Mouse (Mus musculus) limb, embryonic 11.5 days (tissue): ENCODE data around the gene Sh3bp1. TPM values are rescaled to one million over a fixed set of nuclear protein-coding genes. Genes with fewer than 3 reads are reported as not detected.
A peak's percentile ranks its signal among the peaks of the same experiment; 100 is the strongest.

Source experiments
- ATAC-seq: fragments of 200-750 bp; cut with Nextera tagmentation; 2 replicates; pipeline ENCODE4 v1.8.0; 2017; ENCODE audit warnings: low read depth; ENCODE audit not compliant: insufficient number of reproducible peaks, low FRiP score, low TSS enrichment
- DNase-seq: peaks from one replicate; pipeline ENCODE4 v3.0.0-alpha.2; 2015; ENCODE audit warnings: low spot score
- H3K27ac ChIP-seq: fragments of 300-500 bp; sonication (generic); replicated peaks from 2 replicates; pipeline ENCODE4 v1.5.1; 2014; ENCODE audit warnings: low read depth, mild to moderate bottlenecking, low read length
- H3K27me3 ChIP-seq: fragments of 300-500 bp; sonication (generic); 2 replicates; pipeline ENCODE4 v1.6.1; 2014; ENCODE audit warnings: mild to moderate bottlenecking, low read length, mixed read lengths; ENCODE audit not compliant: control insufficient read depth, insufficient read depth
- H3K36me3 ChIP-seq: fragments of 300-500 bp; sonication (generic); 2 replicates; pipeline ENCODE4 v1.6.1; 2014; ENCODE audit warnings: mild to moderate bottlenecking, low read length, moderate library complexity, mixed read lengths; ENCODE audit not compliant: control insufficient read depth, insufficient read depth
- H3K4me1 ChIP-seq: fragments of 300-500 bp; sonication (generic); 2 replicates; pipeline ENCODE4 v1.6.1; 2014; ENCODE audit warnings: low read length, mixed read lengths; ENCODE audit not compliant: control insufficient read depth, insufficient read depth
- H3K4me2 ChIP-seq: fragments of 300-500 bp; sonication (generic); 2 replicates; pipeline ENCODE4 v1.6.1; 2014; ENCODE audit warnings: low read depth, mild to moderate bottlenecking, moderate library complexity; ENCODE audit not compliant: severe bottlenecking
- H3K4me3 ChIP-seq: fragments of 300-500 bp; sonication (generic); 2 replicates; pipeline ENCODE4 v1.5.1; 2014; ENCODE audit warnings: low read depth, low read length
- H3K9ac ChIP-seq: fragments of 300-500 bp; sonication (generic); 2 replicates; pipeline ENCODE4 v1.6.1; 2014; ENCODE audit warnings: mild to moderate bottlenecking, low read length
- H3K9me3 ChIP-seq: fragments of 300-500 bp; sonication (generic); 2 replicates; pipeline ENCODE4 v1.6.1; 2016; ENCODE audit warnings: low read length; ENCODE audit not compliant: control insufficient read depth
- WGBS: fragments of 180-500 bp; shearing (Covaris S2); extraction: QIAGEN DNeasy Blood & Tissue Kit; methylation state at CpG from one replicate; pipeline ENCODE4 v1.1.7; 2014; 5-methylcytosine and 5-hydroxymethylcytosine counted together
- polyA plus RNA-seq: library from polyadenylated mRNA; unstranded; fragments of >200 nt; fragmentation: Nextera tagmentation; extraction: Ambion mirVana; gene quantifications from 2 replicates; pipeline ENCODE4 v1.2.1, GENCODE M21; 2014

Gene Sh3bp1
- polyA plus RNA-seq, 1 experiment from 2014 or later: 45.0 TPM

GRCm38 (mm10) chr15:78859714-78860113 lies 39.9 kb upstream of the Sh3bp1 start:
- Histone ChIP-seq H3K9ac (no peak overlapping the region), H3K4me3 (no peak overlapping the region), H3K4me1 (no peaks in the 10 kb centered on the region), H3K4me2 (no peak overlapping the region), H3K27ac (no peak overlapping the region), H3K9me3 (no peaks in the 10 kb centered on the region), H3K27me3 (no peaks in the 10 kb centered on the region), H3K36me3 (no peaks in the 10 kb centered on the region)
- DNase-seq (no peak), ATAC-seq (no peak)
- 75% methylated on average over 6 of the region's 6 CpGs for WGBS

GRCm38 (mm10) chr15:78862280-78862679 lies 37.3 kb upstream of the Sh3bp1 start:
- Histone ChIP-seq H3K9me3 (no peaks in the 10 kb centered on the region), H3K4me3 (no peak overlapping the region), H3K27ac (no peak overlapping the region), H3K9ac (no peak overlapping the region), H3K4me2 (no peak overlapping the region), H3K36me3 (no peaks in the 10 kb centered on the region), H3K27me3 (no peaks in the 10 kb centered on the region), H3K4me1 (no peaks in the 10 kb centered on the region)
- DNase-seq: no peak
- WGBS: 85% methylated on average over 5 of the region's 5 CpGs
- no peak for ATAC-seq

DNA sequence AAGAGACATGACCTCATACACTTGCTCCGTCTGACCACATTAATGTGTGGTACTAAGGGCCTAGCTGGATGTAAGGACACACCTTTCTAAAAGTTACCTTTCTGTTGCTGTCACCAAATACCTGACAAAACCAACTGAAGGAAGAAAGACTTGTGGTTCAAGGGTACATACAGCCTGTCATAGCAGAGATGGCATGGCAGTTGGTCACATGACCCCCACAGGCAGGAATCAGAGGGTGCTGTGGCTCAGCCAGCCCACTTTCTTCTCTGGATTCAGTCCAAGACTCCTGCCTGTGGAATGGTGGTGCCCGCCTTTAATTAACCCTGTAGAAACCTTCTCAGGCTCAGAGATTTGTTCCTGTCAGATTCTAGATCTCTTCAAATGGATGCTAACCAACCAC lies 36.4 kb upstream of the Sh3bp1 start:
- WGBS: 79% methylated on average over 2 of the region's 2 CpGs
- H3K27ac ChIP-seq: no peak overlapping the region

DNA sequence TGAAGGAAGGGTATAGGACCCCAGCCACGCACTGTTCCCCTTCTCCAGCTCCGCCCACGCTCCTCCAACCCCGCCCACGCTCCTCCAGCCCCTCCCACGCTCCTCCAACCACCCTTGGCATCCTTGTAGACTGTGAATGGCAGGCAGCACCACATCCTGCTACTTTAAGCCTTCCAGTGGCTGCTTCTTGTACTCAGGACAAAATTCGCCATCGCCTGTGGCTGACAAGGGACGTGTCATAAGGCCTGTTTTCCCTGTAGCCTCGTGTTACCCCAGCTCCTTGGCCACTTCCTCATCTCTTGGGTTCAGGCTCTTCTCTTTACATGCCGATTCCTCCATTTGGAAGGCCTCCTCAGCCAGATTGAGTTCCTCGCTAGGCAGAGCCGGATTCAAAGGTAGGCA lies 35.7 kb upstream of the Sh3bp1 start:
- ATAC-seq (no peak), DNase-seq (no peak)
- peaks cover 4% of the 10 kb centered on the region; the same call in 1 of the 2 replicates for H3K4me1 ChIP-seq
- H3K9me3 ChIP-seq: no peaks in the 10 kb centered on the region
- no peak overlapping the region for H3K4me3 ChIP-seq
- 50% methylated on average over 13 of the region's 13 CpGs for WGBS
- no peaks in the 10 kb centered on the region for H3K36me3 ChIP-seq
- no peak overlapping the region for H3K9ac ChIP-seq
- H3K4me2 ChIP-seq: no peak overlapping the region
- no peak overlapping the region for H3K27ac ChIP-seq
- H3K27me3 ChIP-seq: no peaks in the 10 kb centered on the region

More for the DNA sequence above, 36.4 kb upstream of the Sh3bp1 start:
- Histone ChIP-seq H3K4me1 (no peaks in the 10 kb centered on the region), H3K4me2 (no peak overlapping the region), H3K27me3 (no peaks in the 10 kb centered on the region), H3K9ac (no peak overlapping the region), H3K9me3 (no peaks in the 10 kb centered on the region), H3K36me3 (no peaks in the 10 kb centered on the region), H3K4me3 (no peak overlapping the region)
- no peak for DNase-seq
- no peak for ATAC-seq

DNA sequence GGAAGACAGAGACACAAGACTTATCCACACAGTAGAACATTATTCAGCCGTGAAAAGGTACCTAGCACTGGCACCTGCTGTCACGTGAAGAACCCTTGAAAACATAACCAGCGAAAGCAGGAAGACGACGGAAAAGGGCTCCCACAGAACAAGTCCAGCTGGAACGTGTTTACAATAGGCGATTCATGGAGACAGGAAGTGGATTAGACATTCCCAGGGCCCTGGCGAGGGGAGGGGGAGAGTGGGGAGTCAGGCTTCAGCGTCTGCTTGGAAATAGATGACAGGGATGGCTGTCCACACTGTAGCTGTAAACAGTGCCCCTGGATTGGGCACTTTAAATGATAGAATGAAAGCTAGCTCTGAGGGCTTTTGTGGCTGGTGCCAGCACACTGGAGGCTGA lies 31.2 kb upstream of the Sh3bp1 start:
- Histone ChIP-seq H3K9ac (no peak overlapping the region; the same call in 1 of the 2 replicates), H3K27ac (peak overlapping the region; percentile 85), H3K9me3 (no peaks in the 10 kb centered on the region), H3K4me2 (peak overlapping the region; percentile 16; the same call in 1 of the 2 replicates), H3K27me3 (no peaks in the 10 kb centered on the region), H3K4me3 (no peak overlapping the region), H3K4me1 (peaks cover 6% of the 10 kb centered on the region; the same call in 1 of the 2 replicates), H3K36me3 (no peaks in the 10 kb centered on the region)
- 14% methylated on average over 9 of the region's 9 CpGs for WGBS
- ATAC-seq (peak; percentile 58; the same call in 1 of the 2 replicates), DNase-seq (peak; percentile 82)

GRCm38 (mm10) chr15:78868826-78869233 lies 30.7 kb upstream of the Sh3bp1 start:
- ATAC-seq (peak; percentile 32; the same call in 1 of the 2 replicates), DNase-seq (peak; percentile 45)
- Histone ChIP-seq H3K4me1 (peaks cover 6% of the 10 kb centered on the region; the same call in 1 of the 2 replicates), H3K27me3 (no peaks in the 10 kb centered on the region), H3K27ac (peak overlapping the region; percentile 85), H3K36me3 (no peaks in the 10 kb centered on the region), H3K9me3 (no peaks in the 10 kb centered on the region), H3K4me2 (peak overlapping the region; percentile 16; the same call in 1 of the 2 replicates), H3K9ac (no peak overlapping the region; the same call in 1 of the 2 replicates), H3K4me3 (no peak overlapping the region)
- WGBS: 61% methylated on average over 7 of the region's 7 CpGs

DNA sequence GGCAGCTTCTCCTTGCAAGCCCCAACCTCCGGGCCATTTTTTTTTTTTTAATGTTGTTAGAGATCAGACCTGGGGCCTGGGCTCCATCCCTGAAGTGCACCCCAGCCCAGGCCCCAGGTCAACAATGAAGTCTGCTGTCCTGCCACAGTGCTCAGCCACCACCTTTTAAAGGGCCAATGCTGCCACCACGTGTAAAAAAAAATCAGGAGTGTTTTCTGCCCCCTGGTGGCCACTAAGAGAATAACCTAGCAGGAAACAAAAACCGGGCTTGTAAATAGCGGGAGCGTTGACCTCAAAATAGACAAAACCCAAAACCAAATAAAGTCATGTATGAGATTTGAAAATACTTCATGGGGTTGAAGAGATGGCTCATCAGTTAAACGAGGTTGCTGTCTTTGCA lies 29.8 kb upstream of the Sh3bp1 start:
- Histone ChIP-seq H3K27me3 (no peaks in the 10 kb centered on the region), H3K27ac (no peak overlapping the region), H3K4me3 (no peak overlapping the region), H3K9me3 (no peaks in the 10 kb centered on the region), H3K4me1 (peaks cover 6% of the 10 kb centered on the region; the same call in 1 of the 2 replicates), H3K9ac (no peak overlapping the region), H3K4me2 (no peak overlapping the region), H3K36me3 (no peaks in the 10 kb centered on the region)
- DNase-seq (peak; percentile 66), ATAC-seq (no peak)
- WGBS: 23% methylated on average over 6 of the region's 6 CpGs

DNA sequence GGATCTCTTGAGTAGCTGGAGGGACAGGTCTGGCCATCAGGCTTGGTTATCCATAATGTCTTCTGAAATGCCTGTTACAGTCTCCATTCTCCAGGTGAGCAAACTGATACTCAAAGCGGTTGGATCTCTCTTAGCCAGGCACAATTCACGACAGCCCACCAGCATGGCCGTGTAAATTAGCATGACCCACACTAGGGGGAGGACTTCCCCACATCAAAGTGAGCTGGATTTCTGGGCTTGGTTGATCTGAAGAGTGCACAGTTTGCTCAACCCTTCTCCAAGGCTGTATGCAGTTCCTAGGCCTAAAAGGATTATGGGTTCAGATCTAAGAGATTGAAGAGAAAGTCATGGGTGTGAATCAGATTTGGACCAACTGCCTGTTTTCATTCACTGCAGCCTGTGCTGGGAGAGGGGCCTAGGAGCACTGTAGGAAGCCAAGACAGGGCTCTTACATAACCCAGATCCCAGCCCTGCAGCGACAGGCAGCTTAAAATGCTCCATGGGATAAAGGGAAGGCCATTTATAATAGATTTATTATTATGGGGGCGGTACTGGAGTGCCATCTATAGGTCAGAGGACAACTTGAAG lies 27.5 kb upstream of the Sh3bp1 start:
- Histone ChIP-seq H3K9me3 (no peaks in the 10 kb centered on the region), H3K4me3 (no peak overlapping the region), H3K27ac (no peak overlapping the region), H3K9ac (no peak overlapping the region), H3K4me2 (no peak overlapping the region), H3K27me3 (no peaks in the 10 kb centered on the region), H3K36me3 (no peaks in the 10 kb centered on the region), H3K4me1 (peaks cover 8% of the 10 kb centered on the region; the same call in 1 of the 2 replicates)
- DNase-seq (no peak), ATAC-seq (no peak)
- 56% methylated on average over 5 of the region's 5 CpGs for WGBS
